Mouse (Mus musculus) embryonic facial prominence, embryonic 11.5 days (tissue): ENCODE results near the gene Srp14. TPM values are rescaled to one million over a fixed set of nuclear protein-coding genes. Genes with fewer than 3 reads are reported as not detected.

ENCODE experiments used
- ATAC-seq: fragments of 200-750 bp; cut with Nextera tagmentation; replicated peaks from 2 replicates; pipeline ENCODE4 v1.8.0; 2017; ENCODE audit warnings: low read depth; ENCODE audit not compliant: insufficient number of reproducible peaks, low FRiP score, low TSS enrichment
- DNase-seq: peaks from one replicate; pipeline ENCODE4 v3.0.0-alpha.2; 2015; ENCODE audit warnings: low spot score
- H3K27ac ChIP-seq: fragments of 300-500 bp; sonication (generic); replicated peaks from 2 replicates; pipeline ENCODE4 v1.5.1; 2014; ENCODE audit warnings: mild to moderate bottlenecking, low read depth, low read length, control low read depth
- H3K27me3 ChIP-seq: fragments of 300-500 bp; sonication (generic); 2 replicates; pipeline ENCODE4 v1.6.1; 2014; ENCODE audit warnings: mild to moderate bottlenecking, low read length, moderate library complexity, mixed read lengths; ENCODE audit not compliant: control insufficient read depth, insufficient read depth
- H3K36me3 ChIP-seq: fragments of 300-500 bp; sonication (generic); replicated peaks from 2 replicates; pipeline ENCODE4 v1.6.1; 2014; ENCODE audit warnings: low read depth, mild to moderate bottlenecking, low read length, moderate library complexity, mixed read lengths; ENCODE audit not compliant: control insufficient read depth, insufficient read depth
- H3K4me1 ChIP-seq: fragments of 300-500 bp; sonication (generic); 2 replicates; pipeline ENCODE4 v1.6.1; 2014; ENCODE audit warnings: low read length, mixed read lengths; ENCODE audit not compliant: control insufficient read depth, insufficient read depth
- H3K4me2 ChIP-seq: fragments of 300-500 bp; sonication (generic); 2 replicates; pipeline ENCODE4 v1.6.1; 2014; ENCODE audit warnings: low read depth, mild to moderate bottlenecking, control low read depth, low read length, moderate library complexity
- H3K4me3 ChIP-seq: fragments of 300-500 bp; sonication (generic); 2 replicates; pipeline ENCODE4 v1.5.1; 2014; ENCODE audit warnings: low read depth, low read length, control low read depth
- H3K9ac ChIP-seq: fragments of 300-500 bp; sonication (generic); replicated peaks from 2 replicates; pipeline ENCODE4 v1.6.1; 2014; ENCODE audit warnings: mild to moderate bottlenecking, control low read depth, low read length
- H3K9me3 ChIP-seq: fragments of 300-500 bp; sonication (generic); replicated peaks from 2 replicates; pipeline ENCODE4 v1.6.1; 2016; ENCODE audit warnings: mild to moderate bottlenecking, low read length, inconsistent platforms, mixed read lengths; ENCODE audit not compliant: control insufficient read depth
- WGBS: fragments of 180-500 bp; shearing (Covaris S2); extraction: QIAGEN DNeasy Blood & Tissue Kit; methylation state at CpG from one replicate; pipeline ENCODE4 v1.1.7; 2014; 5-methylcytosine and 5-hydroxymethylcytosine counted together
- polyA plus RNA-seq: library from polyadenylated mRNA; unstranded; fragments of >200 nt; fragmentation: Nextera tagmentation; extraction: Ambion mirVana; gene quantifications from 2 replicates; pipeline ENCODE4 v1.2.1, GENCODE M21; 2014

Srp14 gene
- polyA plus RNA-seq, 1 experiment from 2014 or later, result 244 TPM

DNA sequence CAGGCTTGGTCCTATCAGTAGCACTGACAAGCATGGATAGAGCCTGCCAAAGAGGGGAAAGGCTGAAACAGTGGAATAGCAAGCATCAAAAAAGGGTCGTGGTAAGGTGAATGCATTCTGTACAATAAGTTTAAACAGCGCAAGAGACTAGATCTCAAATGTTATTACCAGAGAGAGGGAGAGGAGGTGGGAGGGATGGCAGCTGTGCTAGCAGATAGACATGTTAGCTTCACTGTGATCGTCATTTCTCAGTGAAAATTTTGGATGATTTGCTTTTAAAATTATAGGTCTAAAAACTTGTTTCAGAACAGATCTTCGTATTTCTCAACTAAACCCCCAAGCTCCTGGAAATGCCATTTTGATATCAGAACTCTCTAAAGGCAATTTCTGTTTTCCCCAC, 36.8 kb downstream of the Srp14 start:
- Histone ChIP-seq H3K4me2 (no peak overlapping the region), H3K4me3 (no peak overlapping the region), H3K27me3 (no peaks in the 10 kb centered on the region), H3K9me3 (no peaks in the 10 kb centered on the region), H3K4me1 (no peaks in the 10 kb centered on the region), H3K36me3 (no peaks in the 10 kb centered on the region), H3K27ac (no peak overlapping the region), H3K9ac (no peak overlapping the region)
- DNase-seq (no peak), ATAC-seq (no peak)
- WGBS, result 94% methylated on average over 4 of the region's 4 CpGs

DNA sequence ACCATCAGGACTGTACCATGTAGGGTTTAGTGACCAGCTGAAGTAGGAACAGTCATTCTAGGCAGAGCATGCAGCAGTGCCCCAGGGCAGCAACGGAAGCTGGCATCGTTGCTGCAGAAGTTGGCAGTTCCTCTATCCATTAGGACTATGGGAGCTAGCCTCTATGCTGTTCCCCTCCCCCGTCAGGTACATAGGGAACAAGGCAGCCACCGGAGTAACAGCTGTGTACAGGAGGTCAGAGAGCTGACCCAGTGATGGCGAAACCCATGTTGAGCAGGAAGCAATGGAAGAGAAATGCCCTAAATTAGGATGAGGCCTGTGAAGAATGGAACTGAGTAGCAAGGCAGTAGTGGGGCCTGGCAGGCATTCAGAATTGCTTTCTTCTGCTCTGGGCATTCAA, 37.3 kb downstream of the Srp14 start:
- ATAC-seq, result no peak
- Histone ChIP-seq H3K27me3 (no peaks in the 10 kb centered on the region), H3K9me3 (no peaks in the 10 kb centered on the region), H3K27ac (no peak overlapping the region), H3K9ac (no peak overlapping the region), H3K36me3 (no peaks in the 10 kb centered on the region), H3K4me2 (no peak overlapping the region), H3K4me1 (no peaks in the 10 kb centered on the region), H3K4me3 (no peak overlapping the region)
- DNase-seq, result no peak
- WGBS, result 65% methylated on average over 5 of the region's 5 CpGs

DNA sequence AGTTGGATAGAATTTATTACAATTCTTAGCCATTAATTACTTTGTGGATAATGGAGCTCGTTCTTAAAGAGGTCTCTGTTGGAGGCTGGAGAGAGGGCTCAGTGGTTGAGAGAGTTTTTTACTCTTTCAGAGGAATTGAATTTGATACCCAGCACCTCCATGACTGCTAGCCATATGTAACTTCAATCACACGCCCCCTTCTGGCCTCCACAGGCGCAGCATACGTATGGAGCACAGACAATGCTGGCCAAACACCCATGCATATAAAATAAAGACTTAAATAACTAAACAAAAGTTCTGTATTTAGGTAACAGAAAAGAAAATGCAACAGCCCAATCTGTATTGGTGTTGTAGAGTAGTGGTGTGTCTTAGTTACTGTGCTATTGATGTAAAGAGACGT, 47.9 kb downstream of the Srp14 start:
- ATAC-seq (no peak), DNase-seq (peak; percentile 53)
- 70% methylated on average over 5 of the region's 5 CpGs for WGBS
- H3K4me1 ChIP-seq, result no peaks in the 10 kb centered on the region
- H3K27ac ChIP-seq, result no peak overlapping the region
- no peak overlapping the region for H3K4me3 ChIP-seq
- peaks cover 3% of the 10 kb centered on the region; the same call in 1 of the 2 replicates for H3K36me3 ChIP-seq
- no peak overlapping the region for H3K9ac ChIP-seq
- H3K9me3 ChIP-seq, result no peaks in the 10 kb centered on the region
- H3K4me2 ChIP-seq, result no peak overlapping the region
- H3K27me3 ChIP-seq, result no peaks in the 10 kb centered on the region

GRCm38 (mm10) chr2:118430630-118431029, 48.9 kb downstream of the Srp14 start:
- Histone ChIP-seq H3K4me3 (no peak overlapping the region), H3K27ac (no peak overlapping the region), H3K9ac (no peak overlapping the region), H3K27me3 (no peaks in the 10 kb centered on the region), H3K9me3 (no peaks in the 10 kb centered on the region), H3K4me1 (no peaks in the 10 kb centered on the region), H3K4me2 (no peak overlapping the region), H3K36me3 (no peaks in the 10 kb centered on the region; the same call in 1 of the 2 replicates)
- DNase-seq, result no peak
- no peak for ATAC-seq
- 78% methylated on average over 16 of the region's 16 CpGs for WGBS

DNA sequence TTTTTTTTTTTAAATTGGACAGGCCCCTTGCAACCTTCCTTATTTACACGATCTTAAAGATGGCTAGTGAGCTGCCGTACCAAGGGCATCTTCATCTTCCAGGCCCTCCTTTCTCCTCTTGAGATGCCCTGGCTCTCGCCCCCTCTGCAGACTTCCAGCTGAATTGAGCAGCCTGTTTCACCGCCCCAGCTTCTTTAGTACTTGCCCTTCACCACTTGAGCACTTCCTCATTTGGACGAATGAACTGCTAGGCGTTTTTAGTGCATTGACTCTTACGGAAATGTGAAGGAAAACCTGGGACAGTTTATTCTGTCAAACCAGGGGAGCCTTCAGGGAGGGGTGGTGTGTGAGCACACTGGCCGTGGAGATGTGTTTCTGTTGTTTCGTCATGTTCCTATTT, 50.2 kb downstream of the Srp14 start:
- Histone ChIP-seq H3K4me1 (no peaks in the 10 kb centered on the region), H3K27me3 (no peaks in the 10 kb centered on the region), H3K27ac (no peak overlapping the region), H3K4me3 (no peak overlapping the region), H3K36me3 (no peaks in the 10 kb centered on the region; the same call in 1 of the 2 replicates), H3K9ac (no peak overlapping the region), H3K9me3 (no peaks in the 10 kb centered on the region), H3K4me2 (no peak overlapping the region)
- DNase-seq, result no peak
- WGBS, result 86% methylated on average over 9 of the region's 9 CpGs
- no peak for ATAC-seq

GRCm38 (mm10) chr2:118428296-118428695, 51.2 kb downstream of the Srp14 start:
- Histone ChIP-seq H3K27me3 (no peaks in the 10 kb centered on the region), H3K4me2 (no peak overlapping the region), H3K9me3 (no peaks in the 10 kb centered on the region), H3K4me3 (no peak overlapping the region), H3K36me3 (no peaks in the 10 kb centered on the region; the same call in 1 of the 2 replicates), H3K9ac (no peak overlapping the region), H3K27ac (no peak overlapping the region), H3K4me1 (no peaks in the 10 kb centered on the region)
- ATAC-seq (no peak), DNase-seq (no peak)
- WGBS, result 87% methylated on average over 6 of the region's 6 CpGs

Other genes starting within 250 kb of the Srp14 start
- gene Fsip1, start 222.7 kb downstream of the Srp14 start, polyA plus RNA-seq, result 2.3 and 2.6 TPM in 2 replicates
- 0.31 and 0.34 TPM in 2 replicates for gene Gpr176, start 106.3 kb downstream of the Srp14 start, polyA plus RNA-seq
- 11.6 and 13.1 TPM in 2 replicates for gene Eif2ak4, start 91.1 kb downstream of the Srp14 start, polyA plus RNA-seq
- gene Bmf, start 70.0 kb upstream of the Srp14 start, polyA plus RNA-seq, result 5.0 and 5.1 TPM in 2 replicates
- 131 and 135 TPM in 2 replicates for gene Bub1b, start 118.5 kb upstream of the Srp14 start, polyA plus RNA-seq
- 0.50 and 0.92 TPM in 2 replicates for gene Pak6, start 183.6 kb upstream of the Srp14 start, polyA plus RNA-seq
- 0.04 TPM in 1 of 2 replicates, not detected in the other for gene Ankrd63, start 224.3 kb upstream of the Srp14 start, polyA plus RNA-seq
- gene Plcb2, start 248.7 kb upstream of the Srp14 start, polyA plus RNA-seq, result 0.22 and 0.40 TPM in 2 replicates